Mouse (Mus musculus): ENCODE measurements around the gene Tnfaip8l3. TPM values are rescaled to one million over a fixed set of nuclear protein-coding genes. Genes with fewer than 3 reads are reported as not detected.
"Not testable (repeated sequence)": the region's sequence is repeated elsewhere in the genome, so short reads cannot be mapped to it uniquely, and the experiment has no call there.

The Tnfaip8l3 gene
- polyA plus RNA-seq, 1 experiment from 2014 or later: 0.12 TPM

- Histone ChIP-seq H3K27me3 (ENCODE audit: control insufficient read depth, insufficient read depth, low read length) (no peaks in the 10 kb centered on the region), H3K36me3 (ENCODE audit: control insufficient read depth, insufficient read depth, low read length) (no peaks in the 10 kb centered on the region), H3K4me1 (replicated peaks; ENCODE audit: control insufficient read depth, insufficient read depth, low read length) (no peaks in the 10 kb centered on the region), H3K4me3 (ENCODE audit: low read depth, low read length) (no peak overlapping the region), H3K9ac (ENCODE audit: low read length) (no peak overlapping the region), H3K4me2 (ENCODE audit: low read depth, low read length, severe bottlenecking) (no peak overlapping the region), H3K27ac (ENCODE audit: low read depth, low read length) (no peak overlapping the region), H3K9me3 (ENCODE audit: control insufficient read depth, low read length) (no peaks in the 10 kb centered on the region)
- WGBS: 76% methylated on average over 9 of the region's 9 CpGs
- no peak for ATAC-seq (replicated peaks; ENCODE audit: low FRiP score)
- no peak for DNase-seq (ENCODE audit: low spot score)
Measured at GRCm38 (mm10) chr9:54037717-54038116, 30.5 kb downstream of the Tnfaip8l3 start.

GRCm38 (mm10) chr9:54034691-54035090, 33.5 kb downstream of the Tnfaip8l3 start:
- H3K9me3 ChIP-seq (ENCODE audit: control insufficient read depth, low read length): no peaks in the 10 kb centered on the region
- H3K9ac ChIP-seq (ENCODE audit: low read length): no peak overlapping the region
- H3K4me1 ChIP-seq (replicated peaks; ENCODE audit: control insufficient read depth, insufficient read depth, low read length): no peaks in the 10 kb centered on the region
- 86% methylated on average over 5 of the region's 5 CpGs for WGBS
- no peak overlapping the region for H3K4me2 ChIP-seq (ENCODE audit: low read depth, low read length, severe bottlenecking)
- no peaks in the 10 kb centered on the region for H3K36me3 ChIP-seq (ENCODE audit: control insufficient read depth, insufficient read depth, low read length)
- H3K27ac ChIP-seq (ENCODE audit: low read depth, low read length): no peak overlapping the region
- ATAC-seq (replicated peaks; ENCODE audit: low FRiP score) (no peak), DNase-seq (ENCODE audit: low spot score) (no peak)
- no peak overlapping the region for H3K4me3 ChIP-seq (ENCODE audit: low read depth, low read length)
- H3K27me3 ChIP-seq (ENCODE audit: control insufficient read depth, insufficient read depth, low read length): no peaks in the 10 kb centered on the region

GRCm38 (mm10) chr9:54022795-54023194, 45.4 kb downstream of the Tnfaip8l3 start:
- no peak for ATAC-seq (replicated peaks; ENCODE audit: low FRiP score)
- no peaks in the 10 kb centered on the region for H3K27me3 ChIP-seq (ENCODE audit: control insufficient read depth, insufficient read depth, low read length)
- WGBS: 92% methylated on average over 3 of the region's 3 CpGs

GRCm38 (mm10) chr9:53994528-53994927, 73.7 kb downstream of the Tnfaip8l3 start:
- Histone ChIP-seq H3K9ac (ENCODE audit: low read length) (no peak overlapping the region), H3K4me3 (ENCODE audit: low read depth, low read length) (no peak overlapping the region), H3K27ac (ENCODE audit: low read depth, low read length) (no peak overlapping the region), H3K4me2 (ENCODE audit: low read depth, low read length, severe bottlenecking) (no peak overlapping the region), H3K36me3 (ENCODE audit: control insufficient read depth, insufficient read depth, low read length) (no peaks in the 10 kb centered on the region), H3K9me3 (ENCODE audit: control insufficient read depth, low read length) (no peaks in the 10 kb centered on the region), H3K4me1 (replicated peaks; ENCODE audit: control insufficient read depth, insufficient read depth, low read length) (no peaks in the 10 kb centered on the region), H3K27me3 (ENCODE audit: control insufficient read depth, insufficient read depth, low read length) (no peaks in the 10 kb centered on the region)
- 74% methylated on average over 1 of the region's 1 CpGs for WGBS
- ATAC-seq (replicated peaks; ENCODE audit: low FRiP score) (no peak), DNase-seq (ENCODE audit: low spot score) (no peak)

More at GRCm38 (mm10) chr9:54022795-54023194, 45.4 kb downstream of the Tnfaip8l3 start:
- Histone ChIP-seq H3K4me2 (ENCODE audit: low read depth, low read length, severe bottlenecking) (no peak overlapping the region), H3K27ac (ENCODE audit: low read depth, low read length) (no peak overlapping the region), H3K9ac (ENCODE audit: low read length) (no peak overlapping the region), H3K4me3 (ENCODE audit: low read depth, low read length) (no peak overlapping the region), H3K9me3 (ENCODE audit: control insufficient read depth, low read length) (no peaks in the 10 kb centered on the region), H3K4me1 (replicated peaks; ENCODE audit: control insufficient read depth, insufficient read depth, low read length) (no peaks in the 10 kb centered on the region), H3K36me3 (ENCODE audit: control insufficient read depth, insufficient read depth, low read length) (no peaks in the 10 kb centered on the region)
- DNase-seq (ENCODE audit: low spot score): no peak

- not testable (repeated sequence) for DNase-seq (ENCODE audit: low spot score); H3K4me1 ChIP-seq (replicated peaks; ENCODE audit: control insufficient read depth, insufficient read depth, low read length); H3K36me3 ChIP-seq (ENCODE audit: control insufficient read depth, insufficient read depth, low read length); H3K4me3 ChIP-seq (ENCODE audit: low read depth, low read length); H3K9ac ChIP-seq (ENCODE audit: low read length); H3K27me3 ChIP-seq (ENCODE audit: control insufficient read depth, insufficient read depth, low read length); H3K27ac ChIP-seq (ENCODE audit: low read depth, low read length); H3K9me3 ChIP-seq (ENCODE audit: control insufficient read depth, low read length); H3K4me2 ChIP-seq (ENCODE audit: low read depth, low read length, severe bottlenecking); ATAC-seq (replicated peaks; ENCODE audit: low FRiP score)
Measured at GRCm38 (mm10) chr9:53992567-53992966, 75.6 kb downstream of the Tnfaip8l3 start.

- Histone ChIP-seq H3K27ac (ENCODE audit: low read depth, low read length) (no peak overlapping the region), H3K36me3 (ENCODE audit: control insufficient read depth, insufficient read depth, low read length) (no peaks in the 10 kb centered on the region), H3K4me3 (ENCODE audit: low read depth, low read length) (no peak overlapping the region), H3K27me3 (ENCODE audit: control insufficient read depth, insufficient read depth, low read length) (no peaks in the 10 kb centered on the region), H3K9me3 (ENCODE audit: control insufficient read depth, low read length) (no peaks in the 10 kb centered on the region), H3K9ac (ENCODE audit: low read length) (no peak overlapping the region), H3K4me2 (ENCODE audit: low read depth, low read length, severe bottlenecking) (no peak overlapping the region), H3K4me1 (replicated peaks; ENCODE audit: control insufficient read depth, insufficient read depth, low read length) (no peaks in the 10 kb centered on the region)
- DNase-seq (ENCODE audit: low spot score): peak; percentile 67
- 10% methylated on average over 3 of the region's 3 CpGs for WGBS
- ATAC-seq (replicated peaks; ENCODE audit: low FRiP score): peak; percentile 53; the same call in 1 of the 2 replicates
Measured at GRCm38 (mm10) chr9:53990921-53991320, 77.3 kb downstream of the Tnfaip8l3 start.

- ATAC-seq (replicated peaks; ENCODE audit: low FRiP score): no peak
- no peak overlapping the region for H3K9ac ChIP-seq (ENCODE audit: low read length)
- H3K27ac ChIP-seq (ENCODE audit: low read depth, low read length): no peak overlapping the region
- no peak overlapping the region for H3K4me3 ChIP-seq (ENCODE audit: low read depth, low read length)
- no peak overlapping the region for H3K4me2 ChIP-seq (ENCODE audit: low read depth, low read length, severe bottlenecking)
- H3K4me1 ChIP-seq (replicated peaks; ENCODE audit: control insufficient read depth, insufficient read depth, low read length): no peaks in the 10 kb centered on the region
- no peaks in the 10 kb centered on the region for H3K27me3 ChIP-seq (ENCODE audit: control insufficient read depth, insufficient read depth, low read length)
- H3K36me3 ChIP-seq (ENCODE audit: control insufficient read depth, insufficient read depth, low read length): no peaks in the 10 kb centered on the region
- H3K9me3 ChIP-seq (ENCODE audit: control insufficient read depth, low read length): no peaks in the 10 kb centered on the region
- no peak for DNase-seq (ENCODE audit: low spot score)
- 41% methylated on average over 3 of the region's 3 CpGs for WGBS
Measured at GRCm38 (mm10) chr9:53986972-53987371, 81.2 kb downstream of the Tnfaip8l3 start.

GRCm38 (mm10) chr9:53984868-53985267, 83.3 kb downstream of the Tnfaip8l3 start:
- H3K9ac ChIP-seq (ENCODE audit: low read length): no peak overlapping the region
- H3K4me2 ChIP-seq (ENCODE audit: low read depth, low read length, severe bottlenecking): no peak overlapping the region
- H3K9me3 ChIP-seq (ENCODE audit: control insufficient read depth, low read length): no peaks in the 10 kb centered on the region
- DNase-seq (ENCODE audit: low spot score) (peak; percentile 77), ATAC-seq (replicated peaks; ENCODE audit: low FRiP score) (0 out of 2 replicates have a peak, but pooled peaks have one; percentile 51)
- 38% methylated on average over 9 of the region's 9 CpGs for WGBS
- H3K4me1 ChIP-seq (replicated peaks; ENCODE audit: control insufficient read depth, insufficient read depth, low read length): no peaks in the 10 kb centered on the region
- no peaks in the 10 kb centered on the region for H3K27me3 ChIP-seq (ENCODE audit: control insufficient read depth, insufficient read depth, low read length)
- H3K36me3 ChIP-seq (ENCODE audit: control insufficient read depth, insufficient read depth, low read length): no peaks in the 10 kb centered on the region
- H3K4me3 ChIP-seq (ENCODE audit: low read depth, low read length): no peak overlapping the region
- no peak overlapping the region for H3K27ac ChIP-seq (ENCODE audit: low read depth, low read length)

- H3K4me2 ChIP-seq (ENCODE audit: low read depth, low read length, severe bottlenecking): peak within 1 kb of the TSS; percentile 98
- peaks cover 3% of the 10 kb centered on the region; the same call in 1 of the 2 replicates for H3K4me1 ChIP-seq (replicated peaks; ENCODE audit: control insufficient read depth, insufficient read depth, low read length)
- H3K9me3 ChIP-seq (ENCODE audit: control insufficient read depth, low read length): no peaks in the 10 kb centered on the region
- DNase-seq (ENCODE audit: low spot score): peak; percentile 79
- H3K27ac ChIP-seq (ENCODE audit: low read depth, low read length): no peak within 1 kb of the TSS
- H3K9ac ChIP-seq (ENCODE audit: low read length): peak within 1 kb of the TSS; percentile 61
- ATAC-seq (replicated peaks; ENCODE audit: low FRiP score): peak; percentile 89
- H3K27me3 ChIP-seq (ENCODE audit: control insufficient read depth, insufficient read depth, low read length): peaks cover 10% of the 10 kb centered on the region
- 2% methylated on average over 32 of the region's 36 CpGs for WGBS
- no peaks in the 10 kb centered on the region for H3K36me3 ChIP-seq (ENCODE audit: control insufficient read depth, insufficient read depth, low read length)
- H3K4me3 ChIP-seq (ENCODE audit: low read depth, low read length): peak within 1 kb of the TSS; percentile 61
Measured at GRCm38 (mm10) chr9:53975122-53975518, 93.1 kb downstream of the Tnfaip8l3 start, which contains the start of gene Elmod1. Gene Elmod1 (minus strand): TSS chr9:53975301.
